Mouse (Mus musculus) stomach, postnatal 0 days (tissue): ENCODE data around the gene Defb28. TPM values are rescaled to one million over a fixed set of nuclear protein-coding genes. Genes with fewer than 3 reads are reported as not detected.

Source experiments
- ATAC-seq: fragments of 200-750 bp; cut with Nextera tagmentation; 2 replicates; pipeline ENCODE4 v1.8.0; 2017; ENCODE audit not compliant: low FRiP score, low TSS enrichment
- DNase-seq: peaks from one replicate; pipeline ENCODE4 v3.0.0-alpha.2; 2016; ENCODE audit warnings: low spot score
- H3K27ac ChIP-seq: fragments of 300-500 bp; sonication (generic); replicated peaks from 2 replicates; pipeline ENCODE4 v1.5.1; 2014; ENCODE audit warnings: mild to moderate bottlenecking, control low read depth
- H3K27me3 ChIP-seq: fragments of 300-500 bp; sonication (generic); 2 replicates; pipeline ENCODE4 v1.6.1; 2014; ENCODE audit warnings: low read length; ENCODE audit not compliant: control insufficient read depth, insufficient read depth
- H3K36me3 ChIP-seq: fragments of 300-500 bp; sonication (generic); 2 replicates; pipeline ENCODE4 v1.6.1; 2014; ENCODE audit warnings: low read length, mixed read lengths; ENCODE audit not compliant: control insufficient read depth, insufficient read depth
- H3K4me1 ChIP-seq: fragments of 300-500 bp; sonication (generic); replicated peaks from 2 replicates; pipeline ENCODE4 v1.6.1; 2014; ENCODE audit warnings: antibody characterized with exemption; ENCODE audit not compliant: control insufficient read depth, insufficient read depth
- H3K4me2 ChIP-seq: fragments of 300-500 bp; sonication (generic); replicated peaks from 2 replicates; pipeline ENCODE4 v1.6.1; 2014; ENCODE audit warnings: low read depth, mild to moderate bottlenecking, control low read depth, moderate library complexity
- H3K4me3 ChIP-seq: fragments of 300-500 bp; sonication (generic); 2 replicates; pipeline ENCODE4 v1.5.1; 2014; ENCODE audit warnings: low read depth, low read length, control low read depth
- H3K9ac ChIP-seq: fragments of 300-500 bp; sonication (generic); 2 replicates; pipeline ENCODE4 v1.6.1; 2014; ENCODE audit warnings: mild to moderate bottlenecking, low read length, control low read depth, mixed read lengths
- H3K9me3 ChIP-seq: fragments of 300-500 bp; sonication (generic); 2 replicates; pipeline ENCODE4 v1.6.1; 2016; ENCODE audit warnings: low read length; ENCODE audit not compliant: control insufficient read depth
- CTCF ChIP-seq: IDR thresholded peaks from 2 replicates; pipeline ENCODE4 v1.5.1; 2016; ENCODE audit warnings: antibody characterized with exemption, low read depth, mild to moderate bottlenecking, moderate library complexity
- EP300 ChIP-seq: optimal IDR thresholded peaks from 2 replicates; pipeline ENCODE3; 2016; ENCODE audit warnings: antibody characterized with exemption
- WGBS: fragments of 180-500 bp; shearing (Covaris S2); extraction: QIAGEN DNeasy Blood & Tissue Kit; methylation state at CpG from one replicate; pipeline ENCODE4 v1.1.7; 2014; 5-methylcytosine and 5-hydroxymethylcytosine counted together
- polyA plus RNA-seq: library from polyadenylated mRNA; unstranded; fragments of >200 nt; fragmentation: Nextera tagmentation; extraction: Ambion mirVana; gene quantifications from 2 replicates; pipeline ENCODE4 v1.2.1, GENCODE M21; 2015

The Defb28 gene
- not detected in 2 replicates for polyA plus RNA-seq

DNA sequence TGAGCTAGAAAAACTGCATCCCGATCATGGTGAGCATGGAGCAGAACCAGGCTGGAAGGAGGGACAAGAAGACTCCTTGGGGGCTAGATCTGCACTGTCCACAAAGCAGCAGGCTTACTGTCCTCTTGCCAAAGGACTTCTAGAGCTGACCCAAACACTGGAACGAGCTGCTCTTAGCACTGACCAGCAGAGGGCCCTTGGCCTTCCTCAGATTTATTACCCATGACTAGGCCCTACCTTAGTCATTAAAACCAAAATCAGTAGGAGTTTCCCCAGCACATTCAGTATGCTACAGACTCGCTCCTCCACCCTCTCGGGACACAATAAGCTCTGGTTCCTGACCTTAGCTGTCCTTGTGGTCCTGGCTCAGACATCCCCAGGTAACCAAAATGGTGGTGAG is at the start of gene Defb28:
Gene Defb28, plus strand, starts transcription at position 275 of the 400 bp plus-strand sequence.
- H3K9me3 ChIP-seq = no peaks in the 10 kb centered on the region
- no peak within 1 kb of the TSS for H3K27ac ChIP-seq
- H3K4me1 ChIP-seq = no peaks in the 10 kb centered on the region
- 74% methylated on average over 4 of the region's 4 CpGs for WGBS
- peak; percentile 15; the same call in 1 of the 2 replicates for TF ChIP-seq CTCF
- TF ChIP-seq EP300 = no peak
- H3K4me3 ChIP-seq = no peak within 1 kb of the TSS
- no peak for DNase-seq
- no peaks in the 10 kb centered on the region for H3K27me3 ChIP-seq
- H3K36me3 ChIP-seq = no peaks in the 10 kb centered on the region
- no peak within 1 kb of the TSS for H3K4me2 ChIP-seq
- H3K9ac ChIP-seq = no peak within 1 kb of the TSS
- ATAC-seq = no peak

- H3K27me3 ChIP-seq = no peaks in the 10 kb centered on the region
- 26% methylated on average over 7 of the region's 7 CpGs for WGBS
- no peaks in the 10 kb centered on the region for H3K9me3 ChIP-seq
- H3K9ac ChIP-seq = no peak overlapping the region
- ATAC-seq (no peak), DNase-seq (peak; percentile 23)
- H3K36me3 ChIP-seq = no peaks in the 10 kb centered on the region
- H3K4me2 ChIP-seq = no peak overlapping the region
- no peak overlapping the region for H3K4me3 ChIP-seq
- H3K27ac ChIP-seq = no peak overlapping the region
- no peaks in the 10 kb centered on the region for H3K4me1 ChIP-seq
- peak; percentile 85 for TF ChIP-seq CTCF
- TF ChIP-seq EP300 = no peak
Observed at GRCm38 (mm10) chr2:152470973-152471372, 47.1 kb upstream of the Defb28 start.

- Histone ChIP-seq H3K27me3 (no peaks in the 10 kb centered on the region), H3K36me3 (no peaks in the 10 kb centered on the region), H3K9ac (no peak overlapping the region), H3K4me3 (no peak overlapping the region), H3K4me2 (no peak overlapping the region), H3K27ac (no peak overlapping the region), H3K4me1 (no peaks in the 10 kb centered on the region), H3K9me3 (no peaks in the 10 kb centered on the region)
- WGBS = 28% methylated on average over 3 of the region's 3 CpGs
- TF ChIP-seq CTCF (peak; percentile 51), EP300 (no peak)
- DNase-seq (no peak), ATAC-seq (no peak)
Observed at GRCm38 (mm10) chr2:152472434-152472833, 45.6 kb upstream of the Defb28 start.

- ATAC-seq = no peak
- Histone ChIP-seq H3K9ac (no peak within 1 kb of the TSS), H3K4me2 (no peak within 1 kb of the TSS), H3K4me1 (no peaks in the 10 kb centered on the region), H3K27ac (no peak within 1 kb of the TSS), H3K36me3 (no peaks in the 10 kb centered on the region), H3K9me3 (no peaks in the 10 kb centered on the region), H3K4me3 (no peak within 1 kb of the TSS), H3K27me3 (no peaks in the 10 kb centered on the region)
- WGBS = 59% methylated on average over 2 of the region's 2 CpGs
- TF ChIP-seq EP300 (no peak), CTCF (no peak)
- no peak for DNase-seq
Observed at GRCm38 (mm10) chr2:152476763-152477162, 41.3 kb upstream of the Defb28 start, which contains the start of gene Defb20. Defb20 (plus strand) TSS chr2:152477063.

GRCm38 (mm10) chr2:152480881-152481280 is 37.2 kb upstream of the Defb28 start:
- Histone ChIP-seq H3K27me3 (no peaks in the 10 kb centered on the region), H3K36me3 (no peaks in the 10 kb centered on the region), H3K9ac (no peak overlapping the region), H3K4me3 (no peak overlapping the region), H3K4me1 (no peaks in the 10 kb centered on the region), H3K27ac (no peak overlapping the region), H3K4me2 (no peak overlapping the region), H3K9me3 (no peaks in the 10 kb centered on the region)
- ATAC-seq = no peak
- whole genome bisulfite sequencing = 80% methylated on average over 3 of the region's 3 CpGs
- DNase-seq = no peak
- TF ChIP-seq EP300 = no peak
- TF ChIP-seq CTCF = no peak

DNA sequence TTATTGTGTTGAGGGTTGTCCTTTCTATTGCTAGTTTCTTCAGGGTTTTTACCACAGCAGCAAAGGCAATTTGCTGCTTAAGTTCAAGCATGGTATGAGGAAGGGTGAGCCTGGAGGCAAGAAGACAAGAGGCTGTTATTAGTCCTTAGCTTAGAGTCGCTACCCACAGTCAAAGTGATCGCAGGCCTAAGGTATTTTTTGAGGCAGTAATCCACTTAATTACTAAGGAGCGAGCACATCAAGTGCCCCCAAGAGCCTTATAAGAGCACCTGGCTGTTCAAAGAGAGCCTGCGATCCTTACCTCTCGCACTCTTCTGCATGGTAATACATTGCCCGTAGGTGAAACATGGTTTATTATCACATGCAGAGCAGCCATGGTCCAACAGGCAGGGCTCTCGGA is 36.3 kb upstream of the Defb28 start:
- no peaks in the 10 kb centered on the region for H3K4me1 ChIP-seq
- H3K4me3 ChIP-seq = no peak overlapping the region
- H3K9ac ChIP-seq = no peak overlapping the region
- H3K27ac ChIP-seq = no peak overlapping the region
- TF ChIP-seq EP300 (no peak), CTCF (no peak)
- no peak for ATAC-seq
- H3K4me2 ChIP-seq = no peak overlapping the region
- no peaks in the 10 kb centered on the region for H3K36me3 ChIP-seq
- WGBS = 89% methylated on average over 7 of the region's 7 CpGs
- H3K27me3 ChIP-seq = no peaks in the 10 kb centered on the region
- no peak for DNase-seq
- H3K9me3 ChIP-seq = no peaks in the 10 kb centered on the region
